Mouse (Mus musculus) MEL (cell line): Measurements from ENCODE around the gene Hoxc6. TPM values are rescaled to one million over a fixed set of nuclear protein-coding genes. Genes with fewer than 3 reads are reported as not detected.

Experiments used
- DNase-seq: peaks from one replicate; pipeline ENCODE4 v3.0.0; 2011; ENCODE audit warnings: low read depth, low spot score
- H3K27ac ChIP-seq: 2 replicates; pipeline ENCODE4 v1.5.1; 2012; ENCODE audit warnings: low read depth, mild to moderate bottlenecking, control low read depth, low read length, moderate library complexity; ENCODE audit not compliant: control insufficient read depth
- H3K27me3 ChIP-seq, 2 experiments: fragments of 150-350 bp in 1 of 2; sonication (generic) in 1 of 2; 2 replicates each; pipeline ENCODE4 v1.6.1; 2012; ENCODE audit warnings: low read length in 2 of 2, mild to moderate bottlenecking in 2 of 2, improper control_type of control experiment in 1 of 2, moderate library complexity in 1 of 2; ENCODE audit not compliant: insufficient read depth in 2 of 2, control insufficient read depth in 1 of 2
- H3K36me3 ChIP-seq, 2 experiments: 2 replicates each; pipeline ENCODE4 v1.6.1; 2012 to 2014; ENCODE audit warnings: low read length in 2 of 2, improper control_type of control experiment in 1 of 2, inconsistent platforms in 1 of 2, mild to moderate bottlenecking in 1 of 2; ENCODE audit not compliant: insufficient read depth in 2 of 2, control insufficient read depth in 1 of 2
- H3K4me1 ChIP-seq, 2 experiments: fragments of 150-350 bp in 1 of 2; sonication (generic) in 1 of 2; 2 replicates each; pipeline ENCODE4 v1.6.1; 2012; ENCODE audit warnings: low read length in 2 of 2, improper control_type of control experiment in 1 of 2, mild to moderate bottlenecking in 1 of 2; ENCODE audit not compliant: insufficient read depth in 2 of 2, control insufficient read depth in 1 of 2
- H3K4me3 ChIP-seq, 2 experiments: fragments of 150-350 bp in 1 of 2; sonication (generic) in 1 of 2; 2 replicates each; pipeline ENCODE4 v1.5.1; 2012; ENCODE audit warnings: low read depth in 2 of 2, low read length in 2 of 2, mild to moderate bottlenecking in 2 of 2, moderate library complexity in 2 of 2, control low read depth in 1 of 2, improper control_type of control experiment in 1 of 2; ENCODE audit not compliant: control insufficient read depth in 1 of 2, insufficient read depth in 1 of 2
- H3K79me2 ChIP-seq: 2 replicates; pipeline ENCODE4 v1.6.1; 2012; ENCODE audit warnings: mild to moderate bottlenecking, low read length, moderate library complexity; ENCODE audit not compliant: control insufficient read depth, poor library complexity, insufficient read depth
- H3K9ac ChIP-seq: 2 replicates; pipeline ENCODE4 v1.6.1; 2012; ENCODE audit warnings: low read depth, mild to moderate bottlenecking, control low read depth, low read length, moderate library complexity; ENCODE audit not compliant: control insufficient read depth, poor library complexity, severe bottlenecking
- H3K9me3 ChIP-seq: fragments of 150-350 bp; sonication (generic); replicated peaks from 2 replicates; pipeline ENCODE4 v1.6.1; 2012; ENCODE audit warnings: mild to moderate bottlenecking, low read length, improper control_type of control experiment, moderate library complexity; ENCODE audit not compliant: insufficient read depth
- CHD2 ChIP-seq: IDR thresholded peaks from 2 replicates; pipeline ENCODE4 v1.6.1; 2011; ENCODE audit warnings: low read length, improper control_type of control experiment
- E2F4 ChIP-seq: IDR thresholded peaks from 2 replicates; pipeline ENCODE4 v1.6.1; 2011; ENCODE audit warnings: low read depth, low read length, improper control_type of control experiment, borderline replicate concordance
- ELF1 ChIP-seq: IDR thresholded peaks from 2 replicates; pipeline ENCODE4 v1.6.1; 2014; ENCODE audit warnings: low read depth, mild to moderate bottlenecking, inconsistent platforms, low read length, improper control_type of control experiment, moderate library complexity
- KAT2A ChIP-seq: conservative IDR thresholded peaks from 2 replicates; pipeline ENCODE4 v1.6.1; 2012; ENCODE audit warnings: low read depth, low read length, improper control_type of control experiment, inconsistent platforms
- MAFK ChIP-seq: IDR thresholded peaks from 2 replicates; pipeline ENCODE4 v1.6.1; 2011; ENCODE audit warnings: low read depth, mild to moderate bottlenecking, low read length, improper control_type of control experiment, borderline replicate concordance
- MAZ ChIP-seq: IDR thresholded peaks from 2 replicates; pipeline ENCODE4 v1.6.1; 2012; ENCODE audit warnings: low read depth, mild to moderate bottlenecking, inconsistent platforms, low read length, improper control_type of control experiment
- MEF2A ChIP-seq: IDR thresholded peaks from 2 replicates; pipeline ENCODE4 v1.6.1; 2014; ENCODE audit warnings: low read depth, mild to moderate bottlenecking, inconsistent platforms, low read length, improper control_type of control experiment; ENCODE audit not compliant: poor library complexity, insufficient replicate concordance, severe bottlenecking; ENCODE audit errors: extremely low read depth
- MXI1 ChIP-seq: IDR thresholded peaks from 2 replicates; pipeline ENCODE4 v1.6.1; 2011; ENCODE audit warnings: mild to moderate bottlenecking, low read depth, low read length, improper control_type of control experiment
- NELFE ChIP-seq: IDR thresholded peaks from 2 replicates; pipeline ENCODE4 v1.6.1; 2011; ENCODE audit warnings: low read depth, low read length, improper control_type of control experiment
- POLR2A ChIP-seq, 2 experiments: IDR thresholded peaks; 2 replicates each; pipeline ENCODE4 v1.6.1; 2011 to 2012; ENCODE audit warnings: low read length in 2 of 2, mild to moderate bottlenecking in 2 of 2, control low read depth in 1 of 2, improper control_type of control experiment in 1 of 2, low read depth in 1 of 2, moderate library complexity in 1 of 2; ENCODE audit not compliant: control insufficient read depth in 1 of 2, insufficient read depth in 1 of 2, poor library complexity in 1 of 2
- SIN3A ChIP-seq: IDR thresholded peaks from 2 replicates; pipeline ENCODE4 v1.6.1; 2012; ENCODE audit warnings: low read length, improper control_type of control experiment, inconsistent platforms
- TAL1 ChIP-seq: IDR thresholded peaks from 2 replicates; pipeline ENCODE4 v1.6.1; 2012; ENCODE audit warnings: mild to moderate bottlenecking, inconsistent platforms, low read length, moderate library complexity, mixed read lengths
- TBP ChIP-seq: IDR thresholded peaks from 2 replicates; pipeline ENCODE4 v1.8.0; 2011; ENCODE audit warnings: low read depth, low read length, improper control_type of control experiment
- USF1 ChIP-seq: IDR thresholded peaks from 2 replicates; pipeline ENCODE4 v1.6.1; 2014; ENCODE audit warnings: low read depth, mild to moderate bottlenecking, inconsistent platforms, low read length, improper control_type of control experiment, moderate library complexity
- ZKSCAN1 ChIP-seq: IDR thresholded peaks from 2 replicates; pipeline ENCODE4 v1.6.1; 2012; ENCODE audit warnings: low read depth, mild to moderate bottlenecking, inconsistent platforms, low read length, improper control_type of control experiment, moderate library complexity
- polyA plus RNA-seq, 2 experiments: library from polyadenylated mRNA; stranded (reverse) in 1 of 2; unstranded in 1 of 2; fragments of >175 nt in 1 of 2; fragments of >200 nt in 1 of 2; gene quantifications; 2 replicates each; pipeline versions ENCODE4 v1.2.1 to v1.2.4; 2012; ENCODE audit warnings: low replicate concordance in 2 of 2, low read depth in 1 of 2; ENCODE audit not compliant: insufficient read length in 2 of 2, insufficient read depth in 1 of 2, missing spikeins in 1 of 2
- total RNA-seq: library from RNA; depleted of rRNA; stranded (reverse); fragments of 300-350 nt; gene quantifications from 2 replicates; pipeline ENCODE4 v1.2.3, GENCODE M21; 2012

Gene Hoxc6
- total and polyA plus RNA-seq, 3 experiments, result 2.3 to 9.4 TPM; not detected in 1

DNA sequence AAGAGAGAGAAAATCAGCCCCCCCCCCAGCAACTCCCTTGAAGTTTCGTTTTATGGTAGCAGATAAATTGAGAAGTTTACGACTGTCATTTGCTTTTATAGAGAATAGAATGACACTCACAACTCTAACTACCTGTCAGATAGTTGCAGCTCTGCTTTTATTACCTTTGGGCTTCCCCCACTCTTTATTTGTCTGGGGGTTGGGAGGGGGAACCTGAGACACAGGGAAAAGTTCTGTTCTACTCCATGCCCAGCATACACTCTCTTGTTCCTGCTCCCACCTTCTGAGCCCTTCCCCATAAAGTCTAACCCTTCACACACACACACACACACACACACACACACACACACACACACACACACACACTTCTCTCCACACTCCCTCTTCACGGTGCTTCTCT, 5.2 kb upstream of the Hoxc6 start:
- Histone ChIP-seq H3K4me3 (no peak overlapping the region), H3K36me3 (peaks cover 0 to 9% of the 10 kb centered on the region in 2 experiments; a peak in 1 of 4 replicates), H3K9ac (no peak overlapping the region), H3K4me1 (peaks cover 0 to 9% of the 10 kb centered on the region in 2 experiments; a peak in 1 of 4 replicates), H3K27me3 (no peaks in the 10 kb centered on the region), H3K9me3 (no peaks in the 10 kb centered on the region), H3K27ac (no peak overlapping the region), H3K79me2 (no peaks in the 10 kb centered on the region; the same call in 1 of the 2 replicates)
- no peak for DNase-seq
- TF ChIP-seq MXI1, result no peak
- no peak for TF ChIP-seq NELFE
- no peak for TF ChIP-seq E2F4
- no peak for TF ChIP-seq SIN3A
- TF ChIP-seq TAL1, result no peak
- TF ChIP-seq MAFK, result no peak

GRCm38 (mm10) chr15:102996548-102996947, 1.5 kb upstream of the Hoxc6 start:
- peaks cover 0 to 14% of the 10 kb centered on the region in 2 experiments; a peak in 2 of 4 replicates for H3K36me3 ChIP-seq
- no peak overlapping the region for H3K4me3 ChIP-seq
- TF ChIP-seq ELF1, result no peak
- TF ChIP-seq MEF2A, result no peak
- no peak for TF ChIP-seq USF1
- TF ChIP-seq POLR2A (IDR thresholded peaks at IDR 0.05; ENCODE audit: control insufficient read depth in 1 of 2, insufficient read depth in 1 of 2, low read depth in 1 of 2, low read length in 2 of 2, poor library complexity in 1 of 2), result no peak
- TF ChIP-seq NELFE, result no peak
- no peak for TF ChIP-seq KAT2A
- TF ChIP-seq MAZ, result no peak
- no peak for TF ChIP-seq TBP
- no peak for TF ChIP-seq ZKSCAN1
- peaks cover 17% of the 10 kb centered on the region for H3K79me2 ChIP-seq
- H3K27me3 ChIP-seq, result no peaks in the 10 kb centered on the region
- H3K9me3 ChIP-seq, result no peaks in the 10 kb centered on the region
- peaks cover 6 to 16% of the 10 kb centered on the region in 2 experiments; a peak in 3 of 4 replicates for H3K4me1 ChIP-seq
- no peak overlapping the region for H3K27ac ChIP-seq
- H3K9ac ChIP-seq, result peak overlapping the region; percentile 98; the same call in 1 of the 2 replicates
- no peak for DNase-seq

DNA sequence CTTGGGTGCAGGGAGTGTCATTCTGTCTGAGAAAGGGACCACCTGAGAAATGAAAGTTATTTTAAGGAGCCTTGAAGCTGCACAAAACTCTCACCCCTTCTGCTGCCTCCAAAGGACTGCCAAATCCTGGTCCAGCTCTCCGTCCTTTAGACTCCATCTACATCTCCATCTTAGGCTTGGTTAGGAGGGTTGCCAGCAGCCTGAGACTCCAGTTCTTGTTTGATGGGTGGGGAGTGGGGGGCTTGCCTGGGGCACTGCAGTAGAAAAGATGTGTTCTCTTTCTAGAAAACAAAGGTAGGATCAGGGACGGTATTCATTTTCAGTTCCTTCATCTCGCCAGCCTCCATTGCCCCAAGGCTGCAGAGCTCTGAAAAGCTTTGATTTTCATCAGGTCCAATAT, 626 bp upstream of the Hoxc6 start:
- peak overlapping the region; percentile 68 for H3K4me3 ChIP-seq

More for the DNA sequence above, 626 bp upstream of the Hoxc6 start:
- DNase-seq, result peak; percentile 57
- Histone ChIP-seq H3K9me3 (no peaks in the 10 kb centered on the region), H3K9ac (peak overlapping the region; percentile 98), H3K27me3 (no peaks in the 10 kb centered on the region), H3K4me1 (peaks cover 9 to 25% of the 10 kb centered on the region in 2 experiments), H3K79me2 (peaks cover 24% of the 10 kb centered on the region), H3K27ac (peak overlapping the region; percentile 99), H3K36me3 (peaks cover 0 to 23% of the 10 kb centered on the region in 2 experiments; a peak in 2 of 4 replicates)
- TF ChIP-seq CHD2, result no peak
- peak; percentile 11; the same call in 1 of the 2 replicates for TF ChIP-seq MXI1
- TF ChIP-seq MAZ, result peak; percentile 43; the same call in 1 of the 2 replicates
